Mouse (Mus musculus): ENCODE data around the gene Ppox. TPM values are rescaled to one million over a fixed set of nuclear protein-coding genes. Genes with fewer than 3 reads are reported as not detected.
"Not testable (repeated sequence)": the region's sequence is repeated elsewhere in the genome, so short reads cannot be mapped to it uniquely, and the experiment has no call there.

Gene Ppox
- polyA plus RNA-seq, 1 experiment, result 9.0 TPM

DNA sequence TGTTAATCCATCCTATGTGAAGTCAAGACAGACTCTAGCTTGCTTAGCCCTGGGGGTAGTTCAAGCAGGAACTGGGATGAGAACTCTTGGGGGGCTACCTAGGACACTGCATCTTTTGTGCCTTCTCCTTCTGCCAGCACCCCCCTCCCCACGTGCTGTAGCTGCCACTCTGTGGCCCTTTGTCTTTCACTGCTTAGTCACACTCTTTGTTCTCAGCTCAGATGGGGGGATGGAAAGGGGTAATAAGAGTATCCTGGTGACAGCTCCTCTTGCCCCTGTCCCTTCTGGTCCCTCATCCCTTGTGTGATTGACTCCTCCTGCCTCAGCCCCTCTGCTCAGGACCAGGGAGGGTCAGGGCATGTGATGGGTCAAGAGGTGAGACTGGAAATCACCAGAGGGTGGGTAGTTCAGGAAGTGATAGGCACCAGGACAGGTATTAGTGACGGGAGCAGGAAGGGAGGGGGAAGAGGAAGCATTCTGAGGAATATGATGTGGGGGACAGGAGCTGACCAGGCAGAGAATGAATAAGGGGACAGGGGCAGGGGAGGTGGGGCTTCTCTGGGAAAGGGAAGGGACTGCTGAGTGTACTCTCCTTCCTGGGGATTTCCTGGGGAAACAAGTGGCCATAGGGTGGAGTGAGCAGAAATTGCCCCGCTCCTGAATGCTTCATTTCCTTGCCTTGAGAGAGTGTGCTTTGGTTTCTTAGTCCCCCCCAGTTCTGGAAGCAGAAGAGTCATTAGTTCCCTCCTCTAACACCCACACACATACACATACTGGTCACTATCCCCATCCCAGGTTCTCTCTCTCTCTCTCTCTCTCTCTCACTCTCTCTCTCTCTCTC is 32.4 kb downstream of the Ppox start:
- peaks cover 1% of the 10 kb centered on the region for H3K36me3 ChIP-seq (ENCODE audit: control insufficient read depth, insufficient read depth)
- no peak overlapping the region for H3ac ChIP-seq (ENCODE audit: control insufficient read depth, insufficient read length, low read depth)
- H3K27me3 ChIP-seq (ENCODE audit: control insufficient read depth, insufficient read depth, insufficient read length), result no peaks in the 10 kb centered on the region
- H3K79me3 ChIP-seq (ENCODE audit: low read depth), result peaks cover 17% of the 10 kb centered on the region
- peaks cover 28% of the 10 kb centered on the region for H3K79me2 ChIP-seq (ENCODE audit: control insufficient read depth, insufficient read depth)
- TF ChIP-seq FOSL1 (IDR thresholded peaks at IDR 0.05; ENCODE audit: insufficient read depth, low read length, poor library complexity, severe bottlenecking) (no peak), USF1 (IDR thresholded peaks at IDR 0.05; ENCODE audit: low read depth) (no peak), MYOG (IDR thresholded peaks at IDR 0.05; ENCODE audit: control insufficient read depth, extremely low read depth, insufficient read length) (no peak), MYOD1 (IDR thresholded peaks at IDR 0.05; ENCODE audit: control insufficient read depth, insufficient read length, low read depth) (no peak), CEBPB (IDR thresholded peaks at IDR 0.05; ENCODE audit: low read depth) (no peak), MAX (IDR thresholded peaks at IDR 0.05) (no peak), CTCF (IDR thresholded peaks at IDR 0.05; ENCODE audit: control insufficient read depth, insufficient read depth, insufficient read length) (no peak)
- no peak overlapping the region for H3K4me3 ChIP-seq (ENCODE audit: insufficient read depth, poor library complexity, severe bottlenecking)

DNA sequence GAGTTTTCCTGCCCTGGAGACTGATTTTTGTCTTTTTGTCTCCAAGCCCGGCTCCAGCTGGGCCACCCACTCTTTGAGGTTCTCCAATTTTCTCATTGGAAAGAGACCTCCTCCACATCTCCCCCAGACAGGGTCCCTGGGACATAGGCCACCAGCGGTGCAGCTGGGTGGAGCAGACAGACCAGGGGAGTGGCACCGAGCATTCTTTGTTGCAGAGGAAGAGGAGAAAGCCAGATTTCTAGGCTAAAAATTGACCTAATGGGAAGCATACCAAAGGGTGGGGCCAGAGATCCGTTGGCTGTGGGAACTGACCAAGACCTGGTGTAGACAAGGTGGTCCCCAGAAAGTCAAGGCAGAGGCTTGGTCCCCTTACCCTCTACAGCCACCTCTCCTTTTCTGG is 33.1 kb downstream of the Ppox start:
- Histone ChIP-seq H3K36me3 (ENCODE audit: control insufficient read depth, insufficient read depth) (peaks cover 7% of the 10 kb centered on the region), H3ac (ENCODE audit: control insufficient read depth, insufficient read length, low read depth) (no peak overlapping the region), H3K79me2 (ENCODE audit: control insufficient read depth, insufficient read depth) (peaks cover 35% of the 10 kb centered on the region), H3K79me3 (ENCODE audit: low read depth) (peaks cover 19% of the 10 kb centered on the region), H3K4me3 (ENCODE audit: insufficient read depth, poor library complexity, severe bottlenecking) (no peak overlapping the region), H3K27me3 (ENCODE audit: control insufficient read depth, insufficient read depth, insufficient read length) (no peaks in the 10 kb centered on the region)
- no peak for TF ChIP-seq CTCF (IDR thresholded peaks at IDR 0.05; ENCODE audit: control insufficient read depth, insufficient read depth, insufficient read length)

DNA sequence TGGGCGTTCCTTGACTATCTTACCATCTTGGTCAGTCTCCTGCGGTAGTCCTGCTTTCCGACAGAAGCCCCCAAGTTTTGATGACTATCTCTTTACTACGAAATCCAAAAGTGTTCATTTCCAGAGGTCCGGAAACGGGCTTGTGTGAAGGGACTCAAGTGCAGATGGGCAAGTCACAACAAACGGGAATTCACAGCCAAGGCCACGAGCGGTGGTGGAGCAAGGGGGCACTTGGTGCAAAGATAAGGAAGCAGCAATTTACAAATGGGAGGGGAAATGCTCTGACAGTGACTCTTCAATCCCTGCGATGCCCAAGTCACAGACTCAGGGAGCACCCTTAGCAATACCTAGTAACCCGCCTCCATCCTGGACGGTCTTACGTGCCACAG is 33.5 kb downstream of the Ppox start:
- H3K27me3 ChIP-seq (ENCODE audit: control insufficient read depth, insufficient read depth, insufficient read length), result no peaks in the 10 kb centered on the region
- peaks cover 35% of the 10 kb centered on the region for H3K79me2 ChIP-seq (ENCODE audit: control insufficient read depth, insufficient read depth)
- TF ChIP-seq CTCF (IDR thresholded peaks at IDR 0.05; ENCODE audit: control insufficient read depth, insufficient read depth, insufficient read length) (no peak), MYOG (IDR thresholded peaks at IDR 0.05; ENCODE audit: control insufficient read depth, extremely low read depth, insufficient read length) (no peak), FOSL1 (IDR thresholded peaks at IDR 0.05; ENCODE audit: insufficient read depth, low read length, poor library complexity, severe bottlenecking) (no peak), CEBPB (IDR thresholded peaks at IDR 0.05; ENCODE audit: low read depth) (no peak), MAX (IDR thresholded peaks at IDR 0.05) (no peak), MYOD1 (IDR thresholded peaks at IDR 0.05; ENCODE audit: control insufficient read depth, insufficient read length, low read depth) (no peak), USF1 (IDR thresholded peaks at IDR 0.05; ENCODE audit: low read depth) (no peak)
- peak overlapping the region; percentile 53 for H3ac ChIP-seq (ENCODE audit: control insufficient read depth, insufficient read length, low read depth)
- H3K36me3 ChIP-seq (ENCODE audit: control insufficient read depth, insufficient read depth), result peaks cover 7% of the 10 kb centered on the region
- H3K79me3 ChIP-seq (ENCODE audit: low read depth), result peaks cover 19% of the 10 kb centered on the region
- H3K4me3 ChIP-seq (ENCODE audit: insufficient read depth, poor library complexity, severe bottlenecking), result peak overlapping the region; percentile 65

DNA sequence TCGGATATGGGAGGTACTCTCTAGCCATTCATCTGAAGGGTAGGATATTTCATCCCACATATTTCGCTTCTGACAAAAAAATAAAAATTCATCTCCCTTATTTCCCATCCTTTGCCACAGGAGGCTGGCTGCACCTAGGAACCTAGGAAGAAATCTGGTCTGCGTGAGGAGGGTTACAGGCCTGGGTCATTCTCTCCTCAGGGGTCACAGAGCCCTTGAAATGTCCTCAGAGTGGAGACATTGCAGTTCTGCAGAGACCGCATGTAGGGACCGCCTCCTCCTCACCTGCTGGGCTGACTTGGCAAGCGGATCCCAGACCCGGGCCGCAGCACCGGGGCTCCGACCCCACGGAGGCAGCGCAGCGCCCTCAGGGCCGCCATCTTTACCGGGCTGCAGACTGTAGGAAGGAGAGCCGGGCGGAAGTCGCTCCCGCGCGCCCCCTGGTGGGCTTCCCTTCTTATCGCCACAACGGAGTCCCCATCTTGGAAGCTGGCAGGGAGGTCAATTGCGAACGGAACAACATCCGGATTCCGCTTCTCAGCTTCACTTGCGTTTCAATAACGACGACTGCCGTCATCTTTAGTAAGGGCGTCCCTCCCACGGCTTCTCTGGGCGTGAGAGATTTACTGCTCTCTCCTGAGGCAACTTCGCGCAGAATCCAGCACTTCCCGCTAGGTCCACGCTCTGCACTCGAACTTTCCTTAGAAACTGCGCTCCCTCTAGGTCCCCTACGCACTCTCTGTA is 34.1 kb downstream of the Ppox start:
- Histone ChIP-seq H3K4me3 (ENCODE audit: insufficient read depth, poor library complexity, severe bottlenecking) (peak overlapping the region; percentile 65), H3K36me3 (ENCODE audit: control insufficient read depth, insufficient read depth) (peaks cover 7% of the 10 kb centered on the region), H3K79me2 (ENCODE audit: control insufficient read depth, insufficient read depth) (peaks cover 35% of the 10 kb centered on the region), H3ac (ENCODE audit: control insufficient read depth, insufficient read length, low read depth) (peak overlapping the region; percentile 100), H3K27me3 (ENCODE audit: control insufficient read depth, insufficient read depth, insufficient read length) (no peaks in the 10 kb centered on the region), H3K79me3 (ENCODE audit: low read depth) (peaks cover 19% of the 10 kb centered on the region)
- TF ChIP-seq FOSL1 (IDR thresholded peaks at IDR 0.05; ENCODE audit: insufficient read depth, low read length, poor library complexity, severe bottlenecking) (no peak), CTCF (IDR thresholded peaks at IDR 0.05; ENCODE audit: control insufficient read depth, insufficient read depth, insufficient read length) (peak; percentile 80), CEBPB (IDR thresholded peaks at IDR 0.05; ENCODE audit: low read depth) (no peak), MAX (IDR thresholded peaks at IDR 0.05) (peak; percentile 15), USF1 (IDR thresholded peaks at IDR 0.05; ENCODE audit: low read depth) (no peak), MYOD1 (IDR thresholded peaks at IDR 0.05; ENCODE audit: control insufficient read depth, insufficient read length, low read depth) (no peak)

DNA sequence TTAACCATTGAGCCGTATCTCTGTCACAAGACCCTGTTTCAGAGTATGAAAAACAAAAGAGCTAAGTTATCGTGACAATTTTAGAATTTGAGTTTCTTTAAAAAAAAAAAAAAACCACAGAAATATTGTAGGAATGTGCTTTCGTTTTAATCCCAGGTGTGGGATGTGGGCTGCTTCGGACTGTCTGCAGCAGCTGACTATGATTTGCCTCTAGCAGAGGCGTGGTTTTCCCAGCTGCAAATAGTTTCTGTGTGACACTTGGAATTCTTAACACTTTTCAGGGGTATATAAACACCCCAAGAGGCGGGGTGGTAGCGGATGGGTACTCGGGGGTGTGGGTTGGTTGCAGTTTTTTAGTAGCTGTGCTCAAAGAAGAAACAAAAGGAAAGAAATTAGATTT is 35.6 kb downstream of the Ppox start:
- Histone ChIP-seq H3K4me3 (ENCODE audit: insufficient read depth, poor library complexity, severe bottlenecking) (no peak overlapping the region), H3ac (ENCODE audit: control insufficient read depth, insufficient read length, low read depth) (no peak overlapping the region), H3K79me2 (ENCODE audit: control insufficient read depth, insufficient read depth) (peaks cover 35% of the 10 kb centered on the region), H3K27me3 (ENCODE audit: control insufficient read depth, insufficient read depth, insufficient read length) (no peaks in the 10 kb centered on the region), H3K36me3 (ENCODE audit: control insufficient read depth, insufficient read depth) (peaks cover 7% of the 10 kb centered on the region), H3K79me3 (ENCODE audit: low read depth) (peaks cover 19% of the 10 kb centered on the region)
- no peak for TF ChIP-seq MYOG (IDR thresholded peaks at IDR 0.05; ENCODE audit: control insufficient read depth, extremely low read depth, insufficient read length)
- no peak for TF ChIP-seq CTCF (IDR thresholded peaks at IDR 0.05; ENCODE audit: control insufficient read depth, insufficient read depth, insufficient read length)
- TF ChIP-seq MYOD1 (IDR thresholded peaks at IDR 0.05; ENCODE audit: control insufficient read depth, insufficient read length, low read depth), result no peak
- TF ChIP-seq USF1 (IDR thresholded peaks at IDR 0.05; ENCODE audit: low read depth), result no peak

DNA sequence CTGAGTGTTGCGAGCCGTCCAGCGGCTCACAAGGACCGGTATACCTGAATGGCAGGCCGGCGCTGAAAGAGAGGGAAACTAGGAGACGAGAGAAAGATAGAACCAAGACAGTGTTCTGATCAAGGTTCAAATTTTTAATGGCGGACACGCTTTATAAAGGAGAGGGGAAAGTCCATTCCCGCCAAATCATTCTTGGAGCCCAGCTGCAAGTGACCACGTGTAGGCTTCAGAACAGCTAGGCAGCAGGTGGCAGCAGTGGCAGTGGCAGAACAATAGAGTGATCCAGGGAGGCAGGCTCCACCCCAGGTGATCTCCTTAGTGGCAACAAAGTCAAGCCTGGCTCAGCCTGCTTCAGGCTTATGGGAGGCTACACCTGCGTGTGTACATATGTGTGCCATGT is 39.0 kb downstream of the Ppox start:
- H3K4me3 ChIP-seq (ENCODE audit: insufficient read depth, poor library complexity, severe bottlenecking); H3K27me3 ChIP-seq (ENCODE audit: control insufficient read depth, insufficient read depth, insufficient read length); H3ac ChIP-seq (ENCODE audit: control insufficient read depth, insufficient read length, low read depth): not testable (repeated sequence)
- peaks cover 29% of the 10 kb centered on the region for H3K36me3 ChIP-seq (ENCODE audit: control insufficient read depth, insufficient read depth)
- peaks cover 19% of the 10 kb centered on the region for H3K79me3 ChIP-seq (ENCODE audit: low read depth)
- peaks cover 35% of the 10 kb centered on the region for H3K79me2 ChIP-seq (ENCODE audit: control insufficient read depth, insufficient read depth)
